22 mouse cellular contexts compared by ENCODE assay signal in genomic region chr14:12391167-12391566, GRCm38 (mm10). TPM values are rescaled to one million over a fixed set of nuclear protein-coding genes. Genes with fewer than 3 reads are reported as not detected.
DNase-seq lines count a peak whose midpoint lies in the region; ATAC-seq and TF ChIP-seq lines count a peak whose summit lies in the region.
"Had no signal": no experiment of that assay in that cellular context is flagged by ENCODE, and none has a peak within 500 bp of the region (broad histone marks: within the 10 kb centered on the region; RNA-seq: fewer than 3 reads in every experiment).

No protein-coding gene starts in this region.

- DNase-seq in forebrain, embryonic 10.5 days (ENCODE audit: extremely low spot score, low spot score), result no peak
- DNase-seq in forebrain, postnatal 0 days, result no peak
- no peak for DNase-seq in midbrain, embryonic 10.5 days (ENCODE audit: low spot score)
- peak; percentile 81 for DNase-seq in embryonic facial prominence, embryonic 14.5 days (ENCODE audit: low spot score)
- DNase-seq in retina, embryonic 14.5 days (ENCODE audit: low spot score), result peak; percentile 66
- DNase-seq in liver, result no peak
- DNase-seq in cerebellum, adult 9-10 months, result no peak
- DNase-seq: adrenal gland, postnatal 14 days; kidney, adult 2 months; thymus, postnatal 4 days had no signal

- no peak for TF ChIP-seq CTCF in forebrain, postnatal 0 days (IDR thresholded peaks at IDR 0.05; ENCODE audit: low read depth)

- WGBS in forebrain, embryonic 10.5 days, result 29% methylated on average over 7 of the region's 7 CpGs
- WGBS in forebrain, postnatal 0 days, result 25% methylated on average over 7 of the region's 7 CpGs
- WGBS in midbrain, embryonic 13.5 days, result 37% methylated on average over 7 of the region's 7 CpGs
- 46% methylated on average over 7 of the region's 7 CpGs for WGBS in midbrain, embryonic 10.5 days
- WGBS in embryonic facial prominence, embryonic 14.5 days, result 61% methylated on average over 7 of the region's 7 CpGs

- no peaks in the 10 kb centered on the region for H3K9me3 ChIP-seq in forebrain, embryonic 10.5 days
- no peaks in the 10 kb centered on the region for H3K9me3 ChIP-seq in forebrain, postnatal 0 days (ENCODE audit: low read length)
- H3K9me3 ChIP-seq in midbrain, embryonic 13.5 days, result no peaks in the 10 kb centered on the region
- no peaks in the 10 kb centered on the region for H3K9me3 ChIP-seq in midbrain, embryonic 10.5 days (replicated peaks)
- no peaks in the 10 kb centered on the region for H3K9me3 ChIP-seq in embryonic facial prominence, embryonic 14.5 days (ENCODE audit: control insufficient read depth, low read length)
- H3K9me3 ChIP-seq: heart, embryonic 12.5 days; stomach, embryonic 15.5 days had no signal

- no peak for ATAC-seq in forebrain, postnatal 0 days
- peak; percentile 17; the same call in 1 of the 2 replicates for ATAC-seq in midbrain, embryonic 13.5 days
- ATAC-seq in embryonic facial prominence, embryonic 14.5 days (ENCODE audit: low read depth), result peak; percentile 9; the same call in 1 of the 2 replicates
- ATAC-seq: lung, postnatal 0 days had no signal

- H3K4me2 ChIP-seq in forebrain, postnatal 0 days (ENCODE audit: low read depth), result no peak overlapping the region
- no peak overlapping the region for H3K4me2 ChIP-seq in midbrain, embryonic 13.5 days (replicated peaks)
- no peak overlapping the region for H3K4me2 ChIP-seq in embryonic facial prominence, embryonic 14.5 days (ENCODE audit: low read depth, low read length)
- H3K4me2 ChIP-seq: heart, embryonic 12.5 days; stomach, embryonic 15.5 days had no signal

- peak overlapping the region; percentile 31; the same call in 1 of the 2 replicates for H3K27ac ChIP-seq in forebrain, embryonic 10.5 days
- H3K27ac ChIP-seq in forebrain, postnatal 0 days (ENCODE audit: low read depth, low read length), result no peak overlapping the region
- H3K27ac ChIP-seq in midbrain, embryonic 13.5 days, result no peak overlapping the region
- H3K27ac ChIP-seq in midbrain, embryonic 10.5 days (replicated peaks), result no peak overlapping the region
- no peak overlapping the region for H3K27ac ChIP-seq in embryonic facial prominence, embryonic 14.5 days (replicated peaks; ENCODE audit: low read depth, low read length)
- H3K27ac ChIP-seq: left cerebral cortex, adult 2 months; stomach, embryonic 15.5 days had no signal

- no peak overlapping the region for H3K4me3 ChIP-seq in forebrain, embryonic 10.5 days
- H3K4me3 ChIP-seq in forebrain, postnatal 0 days (ENCODE audit: low read depth, low read length), result no peak overlapping the region
- H3K4me3 ChIP-seq in midbrain, embryonic 13.5 days (replicated peaks), result no peak overlapping the region
- H3K4me3 ChIP-seq in midbrain, embryonic 10.5 days, result no peak overlapping the region
- H3K4me3 ChIP-seq in embryonic facial prominence, embryonic 14.5 days (ENCODE audit: low read depth, low read length), result no peak overlapping the region
- H3K4me3 ChIP-seq: heart, embryonic 12.5 days; left cerebral cortex, adult 2 months; stomach, embryonic 15.5 days had no signal

- H3K27me3 ChIP-seq in forebrain, embryonic 10.5 days (ENCODE audit: poor library complexity, severe bottlenecking), result peaks cover 80% of the 10 kb centered on the region
- no peaks in the 10 kb centered on the region for H3K27me3 ChIP-seq in forebrain, postnatal 0 days (ENCODE audit: insufficient read depth, low read length)
- peaks cover 95% of the 10 kb centered on the region for H3K27me3 ChIP-seq in midbrain, embryonic 13.5 days
- H3K27me3 ChIP-seq in midbrain, embryonic 10.5 days (ENCODE audit: low read depth, poor library complexity, severe bottlenecking), result peaks cover 98% of the 10 kb centered on the region
- H3K27me3 ChIP-seq in embryonic facial prominence, embryonic 14.5 days (replicated peaks; ENCODE audit: control insufficient read depth, insufficient read depth, low read length), result peaks cover 17% of the 10 kb centered on the region
- H3K27me3 ChIP-seq: stomach, embryonic 15.5 days had no signal

- H3K4me1 ChIP-seq in forebrain, embryonic 10.5 days, result peaks cover 99% of the 10 kb centered on the region
- peaks cover 36% of the 10 kb centered on the region for H3K4me1 ChIP-seq in forebrain, postnatal 0 days (ENCODE audit: insufficient read depth)
- H3K4me1 ChIP-seq in midbrain, embryonic 13.5 days (replicated peaks), result peaks cover 59% of the 10 kb centered on the region
- H3K4me1 ChIP-seq in midbrain, embryonic 10.5 days, result peaks cover 77% of the 10 kb centered on the region
- H3K4me1 ChIP-seq in embryonic facial prominence, embryonic 14.5 days (ENCODE audit: control insufficient read depth, insufficient read depth, low read length), result peaks cover 9% of the 10 kb centered on the region; the same call in 1 of the 2 replicates
- H3K4me1 ChIP-seq: stomach, embryonic 15.5 days had no signal

- H3K36me3 ChIP-seq in forebrain, embryonic 10.5 days (replicated peaks), result no peaks in the 10 kb centered on the region
- H3K36me3 ChIP-seq in forebrain, postnatal 0 days (ENCODE audit: insufficient read depth), result 0 out of 2 replicates have a peak, but pooled peaks cover 3% of the 10 kb centered on the region
- H3K36me3 ChIP-seq in midbrain, embryonic 13.5 days, result no peaks in the 10 kb centered on the region
- no peaks in the 10 kb centered on the region for H3K36me3 ChIP-seq in midbrain, embryonic 10.5 days
- H3K36me3 ChIP-seq in embryonic facial prominence, embryonic 14.5 days (ENCODE audit: control insufficient read depth, insufficient read depth, low read length), result no peaks in the 10 kb centered on the region
- H3K36me3 ChIP-seq: heart, embryonic 12.5 days; stomach, embryonic 15.5 days had no signal

- no peak overlapping the region for H3K9ac ChIP-seq in forebrain, postnatal 0 days
- H3K9ac ChIP-seq in midbrain, embryonic 13.5 days (replicated peaks), result no peak overlapping the region
- H3K9ac ChIP-seq in embryonic facial prominence, embryonic 14.5 days (ENCODE audit: low read depth, low read length), result no peak overlapping the region
- H3K9ac ChIP-seq: heart, embryonic 12.5 days; stomach, embryonic 15.5 days had no signal

RNA-seq across cellular contexts. Expression of gene Fezf2, which starts 43.2 kb away (rescaled TPM):
- polyA plus RNA-seq in forebrain, embryonic 10.5 days (2016; fragmentation: Nextera tagmentation; extraction: Ambion mirVana), result 31.3 and 35.2 TPM in 2 replicates
- total RNA-seq in forebrain, postnatal 0 days (2014; rRNA removed), result 26.8 and 27.5 TPM in 2 replicates
- 40.7 and 42.2 TPM in 2 replicates for polyA plus RNA-seq in forebrain, postnatal 0 days (2015; fragmentation: Nextera tagmentation; extraction: Ambion mirVana)
- 6.9 and 8.1 TPM in 2 replicates for polyA plus RNA-seq in midbrain, embryonic 13.5 days (2015; fragmentation: Nextera tagmentation; extraction: Ambion mirVana)
- polyA plus RNA-seq in midbrain, embryonic 10.5 days (2016; fragmentation: Nextera tagmentation; extraction: Ambion mirVana), result 5.0 and 9.8 TPM in 2 replicates
- 0.51 TPM in 1 of 2 replicates, not detected in the other for polyA plus RNA-seq in embryonic facial prominence, embryonic 14.5 days (2014; fragmentation: Nextera tagmentation; extraction: Ambion mirVana)
- total RNA-seq: adrenal gland, postnatal 14 days; ES-E14; gastrocnemius, postnatal 4 days; hematopoietic stem cell, adult 5-6 weeks; liver, adult 2 months had no signal
- polyA plus RNA-seq: C2C12; kidney, adult 2 months; large intestine, adult 2 months; liver, adult 2 months; lung, postnatal 0 days; small intestine, adult 2 months; stomach, embryonic 15.5 days had no signal

Comparison
In these comparisons a context has a peak if more than half of its experiments do, and no peak if none do; other contexts are left out.
1. DNase-seq: peak in embryonic facial prominence, embryonic 14.5 days (single experiment) and retina, embryonic 14.5 days (single experiment); none in forebrain, embryonic 10.5 days (single experiment), forebrain, postnatal 0 days (single experiment), midbrain, embryonic 10.5 days (single experiment), liver (single experiment) and cerebellum, adult 9-10 months (single experiment).